Mouse (Mus musculus) embryo, embryonic 10 days (tissue): ENCODE measurements around the gene Supt3.

Experiments
- DNase-seq: peaks from one replicate; pipeline ENCODE4 v3.0.0-alpha.2; 2015; ENCODE audit warnings: low spot score

The Supt3 gene

DNA sequence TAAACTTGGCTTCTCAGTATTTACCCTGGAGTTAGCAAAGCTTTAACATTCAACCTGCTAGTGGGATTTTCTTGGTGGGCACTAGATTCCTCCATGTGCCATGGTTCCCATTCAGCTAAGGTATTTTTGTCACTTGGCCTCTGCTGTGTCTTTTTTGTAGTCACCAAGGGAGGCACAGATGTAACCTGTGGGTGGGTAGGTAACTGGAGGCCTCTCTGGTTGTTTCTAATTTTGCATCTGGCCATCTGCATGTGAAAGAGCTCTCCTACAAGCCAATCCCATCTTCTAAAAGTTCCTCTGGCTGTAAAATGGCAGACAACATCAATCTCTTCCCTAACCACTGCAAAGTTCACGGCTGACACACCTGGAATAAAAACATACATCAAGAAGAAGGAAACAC, 190.2 kb downstream of the Supt3 start:
- no peak for DNase-seq

DNA sequence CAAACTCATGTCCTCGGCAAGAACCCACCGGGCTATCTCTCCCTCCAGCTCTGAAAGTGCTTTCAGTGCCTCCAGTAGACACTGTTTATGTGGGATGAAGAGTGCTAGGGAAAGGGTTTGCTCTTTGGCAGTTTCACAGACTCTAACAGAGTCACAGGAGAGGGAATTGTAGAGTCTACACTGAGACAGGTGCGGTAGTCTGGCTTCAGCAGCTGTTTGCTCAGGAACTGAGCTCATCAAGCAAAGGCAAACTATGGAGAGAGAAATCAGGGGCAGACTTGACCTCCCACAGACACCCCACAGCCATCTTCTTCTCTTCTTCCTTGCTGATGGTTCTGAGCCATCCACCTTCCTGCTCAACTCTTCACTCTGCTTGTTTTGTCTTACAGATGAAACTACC, 193.3 kb downstream of the Supt3 start:
- DNase-seq, result no peak

DNA sequence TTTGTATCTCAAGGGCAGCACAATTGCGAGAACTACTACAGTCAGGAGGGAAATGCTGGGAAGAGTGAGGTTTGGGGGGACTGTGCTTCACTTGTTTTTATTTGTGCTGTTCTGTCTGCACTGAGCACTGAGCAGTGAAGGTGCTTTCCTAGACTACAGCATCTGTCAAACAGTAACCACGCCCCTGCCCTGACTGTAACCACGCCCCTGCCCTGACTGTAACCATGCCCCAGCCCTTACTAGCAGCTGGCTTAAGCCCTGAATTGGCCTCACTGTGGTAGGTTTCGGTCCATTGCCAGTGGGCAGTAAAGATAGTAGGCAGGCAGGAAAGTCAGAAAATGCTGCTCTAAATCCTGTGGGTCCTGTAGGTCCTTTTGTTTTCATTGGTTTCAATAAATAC, 196.5 kb downstream of the Supt3 start:
- DNase-seq, result peak; percentile 54

DNA sequence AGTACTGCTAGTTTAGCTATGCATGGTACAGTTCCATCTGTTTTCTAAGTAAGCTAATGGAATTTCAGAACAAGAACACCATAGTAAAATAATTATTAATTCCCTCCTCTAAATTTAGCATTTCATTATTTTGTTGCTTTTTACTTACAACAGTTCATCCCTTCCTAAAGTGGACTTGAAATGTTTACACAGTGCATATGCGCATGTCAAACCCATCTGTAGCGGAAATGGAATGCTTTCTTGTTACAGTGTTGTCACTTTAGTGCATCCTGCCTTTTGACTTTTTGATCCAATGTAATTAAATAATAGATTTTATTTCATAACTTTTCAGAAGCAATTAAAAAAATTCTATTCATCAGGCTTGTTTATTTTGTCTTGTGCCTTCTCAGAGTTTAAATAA, 200.7 kb downstream of the Supt3 start:
- DNase-seq, result no peak

DNA sequence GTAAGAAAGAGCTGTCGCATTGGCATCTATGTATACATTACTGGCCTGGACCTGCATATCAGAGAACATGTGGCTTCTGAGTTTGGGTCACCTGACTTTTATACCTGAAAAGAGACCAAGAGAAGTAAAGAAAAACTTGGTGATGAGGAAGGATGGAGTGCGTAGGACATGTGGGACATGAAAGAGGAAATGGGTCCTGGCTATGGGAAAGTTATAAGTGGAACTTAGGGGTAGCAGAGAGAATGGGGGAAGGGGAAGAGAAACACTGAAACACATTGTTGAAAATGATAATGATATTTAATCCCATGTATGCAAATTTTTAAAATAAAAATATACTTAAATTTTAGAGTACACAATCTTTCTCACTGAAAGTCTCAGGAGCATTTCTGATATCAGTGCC, 211.0 kb downstream of the Supt3 start:
- no peak for DNase-seq

DNA sequence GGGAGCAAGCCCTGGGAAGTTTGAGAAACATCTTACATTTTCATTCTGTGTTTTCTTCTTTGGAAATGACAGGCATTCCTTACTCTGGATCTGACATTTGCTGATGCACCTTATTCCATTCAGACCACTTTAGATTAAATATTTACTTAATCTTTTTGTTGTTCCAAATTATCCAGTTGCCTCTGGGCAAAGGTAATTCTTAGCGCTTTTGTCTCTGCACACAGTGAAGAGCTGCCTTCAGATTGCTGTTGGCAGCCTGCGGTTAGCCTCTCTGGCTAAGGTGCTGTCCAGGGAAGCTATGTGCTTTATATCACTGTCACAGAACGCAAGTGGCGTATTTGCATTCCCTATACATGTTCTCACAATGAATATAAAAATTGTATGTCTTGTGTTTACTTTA, 226.4 kb downstream of the Supt3 start:
- DNase-seq, result no peak

DNA sequence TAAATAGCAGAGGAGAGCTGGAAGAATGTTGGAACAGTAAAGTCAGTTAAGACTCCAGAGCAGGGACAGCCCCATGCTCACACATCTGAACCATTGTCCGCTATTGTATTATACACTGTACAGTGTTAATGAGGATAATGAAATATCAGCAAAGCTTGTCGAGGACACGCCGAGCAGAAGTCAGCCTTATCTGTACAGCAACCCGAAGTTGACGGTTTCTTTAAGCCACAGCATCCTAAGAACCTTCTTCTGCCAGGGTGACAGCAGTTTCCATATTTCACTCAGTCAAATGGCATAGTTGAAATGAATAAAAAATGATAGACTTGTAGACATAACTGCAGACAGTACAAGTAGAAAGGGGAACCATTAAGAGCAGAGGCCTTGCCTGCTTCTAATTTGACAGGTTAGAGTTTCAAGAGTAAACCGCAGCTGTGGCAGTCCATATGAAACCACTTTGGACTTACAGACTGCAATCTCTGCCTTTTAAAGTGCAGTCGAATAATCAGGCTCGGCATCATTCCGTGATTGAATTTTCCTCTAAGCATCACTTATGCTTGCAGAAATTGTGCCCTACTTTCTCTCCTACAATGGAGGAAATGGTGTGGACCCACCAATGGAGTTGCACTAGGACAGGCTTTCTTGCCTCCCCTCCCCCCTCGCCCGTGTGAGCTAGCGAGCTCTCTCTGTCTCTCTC, 227.7 kb downstream of the Supt3 start:
- DNase-seq, result no peak

DNA sequence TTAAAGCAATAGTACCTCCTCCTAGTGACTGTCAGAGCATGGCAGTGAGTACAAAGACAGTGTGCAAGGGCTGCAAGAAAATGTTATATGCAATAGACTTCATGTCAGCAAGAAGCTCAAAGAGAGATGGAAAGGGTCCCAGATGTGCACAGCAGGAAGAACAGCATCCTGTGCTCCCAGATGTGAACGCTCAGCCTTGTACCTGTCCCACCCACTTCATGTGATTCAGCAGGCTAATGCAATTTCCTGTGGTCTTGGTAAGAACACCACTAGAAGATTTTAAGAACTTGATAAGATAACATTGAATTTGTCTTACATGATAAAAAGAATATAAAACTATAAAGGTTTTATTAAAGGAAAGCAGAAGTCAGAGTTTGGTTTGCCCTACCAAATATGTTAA, 230.5 kb downstream of the Supt3 start:
- no peak for DNase-seq

DNA sequence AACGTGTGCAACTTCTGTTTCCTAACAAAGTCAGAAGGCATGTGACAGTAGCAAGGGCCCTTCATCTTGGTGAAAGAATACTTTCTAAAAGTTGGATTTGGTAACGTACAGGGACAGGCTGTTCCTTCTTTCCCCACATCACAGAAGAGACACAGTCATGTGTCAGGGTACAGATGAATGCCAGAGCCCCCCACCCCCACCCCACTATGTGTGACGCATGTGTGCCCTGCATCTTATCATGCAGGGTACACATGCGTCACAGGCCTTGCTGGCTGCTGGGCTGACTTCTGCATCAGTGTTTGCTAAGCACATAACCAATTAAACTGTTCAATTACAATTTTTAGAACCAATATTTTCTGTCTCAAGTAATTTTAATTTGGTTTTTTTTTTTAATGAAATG, 231.7 kb downstream of the Supt3 start:
- no peak for DNase-seq

DNA sequence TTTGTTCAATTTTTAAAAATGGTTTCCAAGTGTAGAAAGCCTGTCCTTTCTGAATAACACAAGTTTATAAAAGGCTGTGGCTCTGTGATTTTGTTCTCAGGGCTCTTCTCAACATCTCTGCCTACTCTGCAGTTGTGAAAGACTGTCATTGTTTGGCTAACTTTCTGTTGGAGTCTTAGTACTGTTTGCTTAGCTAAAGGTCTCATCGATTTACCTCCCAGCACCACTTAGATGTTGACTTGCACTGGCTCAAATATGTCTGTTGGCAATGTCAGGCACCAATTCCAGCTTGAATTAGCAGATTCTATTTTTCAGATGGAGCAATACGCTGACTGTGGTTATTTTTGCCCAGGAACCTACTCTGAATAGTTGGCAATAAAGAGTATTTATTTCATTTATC, 233.5 kb downstream of the Supt3 start:
- no peak for DNase-seq

DNA sequence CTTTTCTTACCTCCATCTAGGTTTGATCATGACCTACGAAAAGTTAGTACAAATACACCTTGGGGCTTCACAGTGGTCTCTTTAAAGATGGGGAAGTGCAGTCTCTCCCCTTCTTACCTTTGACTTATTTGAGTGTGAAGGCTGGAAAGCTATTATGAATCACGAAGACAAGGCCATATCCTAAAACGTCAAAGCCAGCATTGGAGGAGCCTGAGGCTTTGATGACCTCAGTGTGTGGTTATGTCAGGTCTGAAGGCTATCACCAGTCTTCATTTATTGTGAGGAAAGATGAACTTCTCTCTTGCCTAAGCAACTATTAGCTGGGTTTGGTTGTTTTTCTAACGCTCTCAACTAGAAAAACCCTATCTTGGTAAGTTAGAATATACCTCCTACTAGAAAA, 239.8 kb downstream of the Supt3 start:
- DNase-seq, result no peak

DNA sequence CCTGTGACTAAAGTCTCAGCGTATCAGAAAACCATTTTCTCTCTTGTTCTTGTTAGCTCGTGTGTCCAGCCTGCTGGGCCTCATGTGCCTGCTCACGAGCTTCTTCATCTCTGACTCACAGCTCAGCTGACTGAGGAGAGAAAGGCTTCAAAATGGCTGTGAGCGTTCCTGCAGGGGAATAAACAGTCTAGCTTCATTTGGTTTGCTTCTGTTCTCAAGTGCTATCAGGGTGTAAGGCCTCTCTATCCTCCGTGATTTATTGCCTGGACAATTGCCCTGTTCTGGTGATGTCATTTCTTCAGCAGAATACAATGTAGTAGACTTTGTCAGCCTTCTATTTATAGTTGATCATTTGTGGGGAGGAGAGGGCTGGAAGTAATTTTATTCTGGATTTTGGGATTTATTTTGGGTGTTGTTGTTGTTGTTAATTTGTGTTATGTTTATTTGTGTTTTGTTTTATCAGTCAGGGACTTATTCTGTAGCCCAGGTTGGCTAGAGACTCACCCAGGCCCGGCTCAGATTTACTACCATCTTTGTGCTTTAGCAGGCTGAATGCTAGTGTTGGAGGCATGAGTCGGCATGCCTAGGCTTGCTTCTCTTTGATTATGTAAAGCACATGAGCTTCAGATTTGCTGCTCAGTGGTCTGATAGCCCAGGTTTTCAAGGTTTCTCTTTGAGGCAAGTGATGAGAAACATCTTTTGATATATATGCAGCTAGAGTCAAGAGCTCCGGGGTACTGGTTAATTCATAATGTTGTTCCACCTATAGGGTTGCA, 243.4 kb downstream of the Supt3 start:
- no peak for DNase-seq

DNA sequence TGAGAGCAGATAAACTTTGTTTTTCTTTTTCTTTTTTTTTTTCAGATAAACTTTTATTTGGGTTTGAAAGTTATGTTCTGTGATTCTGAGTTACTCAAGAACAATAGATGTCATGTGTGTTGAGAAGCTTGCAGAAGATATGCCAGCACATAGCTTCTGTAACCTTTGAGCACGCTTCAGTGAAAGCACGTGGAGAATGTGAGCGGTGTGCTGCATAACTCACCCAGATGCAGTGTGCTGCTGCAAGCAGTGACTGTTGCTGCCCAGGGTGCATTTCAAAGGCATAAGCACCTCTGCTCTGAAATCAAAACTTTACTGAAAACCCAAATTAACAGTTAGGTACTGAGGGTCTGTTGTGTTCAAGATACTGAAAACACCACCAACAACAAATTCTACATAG, 251.5 kb downstream of the Supt3 start:
- no peak for DNase-seq

DNA sequence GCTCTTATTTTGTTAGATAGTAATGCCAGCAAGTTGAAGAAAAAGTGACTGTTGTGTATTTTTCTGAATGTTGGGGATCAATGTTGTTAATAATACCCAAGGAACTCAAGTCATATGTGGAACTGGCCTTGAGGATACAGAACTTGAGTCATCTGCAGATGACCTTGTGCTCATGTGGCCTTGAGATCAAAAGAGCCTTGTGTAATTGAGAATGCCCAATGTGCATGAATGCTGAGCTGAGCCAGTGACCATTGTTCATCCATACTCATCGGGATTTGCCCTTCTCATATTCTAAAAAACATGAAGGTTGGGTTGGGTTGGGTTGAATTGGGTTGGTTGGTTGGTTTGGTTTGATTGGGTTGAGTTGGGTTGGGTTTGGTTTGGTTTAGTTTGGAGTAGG, 252.2 kb downstream of the Supt3 start:
- no peak for DNase-seq

DNA sequence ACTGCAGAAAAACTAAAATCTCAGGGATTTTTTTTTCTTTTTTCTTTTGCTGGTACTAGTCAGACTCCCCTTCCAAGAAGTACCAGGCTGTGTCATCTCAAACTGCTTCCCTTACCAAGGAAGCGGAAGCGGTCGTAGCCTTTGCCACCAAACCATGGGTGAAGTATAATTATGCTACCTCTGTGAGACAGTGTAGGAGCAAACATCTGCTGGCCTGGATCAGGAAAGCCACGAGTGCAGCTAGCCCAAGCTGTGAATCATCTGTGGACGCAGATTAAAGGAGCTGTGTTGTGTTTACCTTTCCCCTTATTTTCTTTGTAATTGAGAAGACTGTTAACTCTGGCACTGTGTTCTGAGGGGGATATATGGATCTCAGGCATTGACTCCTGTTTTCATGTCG, 255.3 kb downstream of the Supt3 start:
- DNase-seq, result no peak

DNA sequence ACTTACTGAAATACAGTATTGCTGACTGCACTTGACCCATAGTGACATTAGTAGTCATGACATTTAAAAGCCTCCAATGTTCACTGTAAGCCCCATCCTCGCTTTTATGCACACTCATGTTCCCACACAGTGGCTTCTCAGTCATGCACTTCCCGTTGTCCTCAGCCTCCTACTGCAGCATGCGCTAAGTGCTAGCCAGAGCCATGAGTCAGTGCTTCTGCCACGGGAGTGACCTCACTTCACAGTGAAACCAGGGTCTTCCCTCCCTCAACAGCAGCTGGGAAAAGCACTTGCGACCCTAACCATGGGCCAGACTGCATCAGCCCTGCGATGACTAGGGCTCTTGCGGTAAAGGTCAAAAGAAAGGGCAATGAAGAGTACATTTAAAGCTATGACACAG, 256.7 kb downstream of the Supt3 start:
- peak; percentile 55 for DNase-seq

DNA sequence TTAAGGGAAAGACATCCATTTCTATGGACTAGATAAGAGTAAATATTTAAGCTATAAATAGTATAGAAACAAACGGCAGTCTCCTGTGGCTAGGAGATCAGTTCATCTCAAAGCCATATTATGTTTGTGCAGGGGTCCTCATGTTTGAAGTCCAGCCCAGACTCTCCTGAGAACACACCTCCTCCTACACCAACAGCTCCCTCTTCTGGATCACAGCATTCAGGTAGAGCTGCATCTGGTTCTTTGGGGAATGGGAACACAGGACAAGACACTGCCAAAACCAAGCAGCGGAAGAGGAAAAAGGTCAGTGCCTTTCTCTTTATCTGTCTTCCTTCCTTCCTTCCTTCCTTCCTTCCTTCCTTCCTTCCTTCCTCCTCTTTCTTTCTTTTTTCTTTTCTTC, 264.1 kb downstream of the Supt3 start:
- DNase-seq, result no peak

DNA sequence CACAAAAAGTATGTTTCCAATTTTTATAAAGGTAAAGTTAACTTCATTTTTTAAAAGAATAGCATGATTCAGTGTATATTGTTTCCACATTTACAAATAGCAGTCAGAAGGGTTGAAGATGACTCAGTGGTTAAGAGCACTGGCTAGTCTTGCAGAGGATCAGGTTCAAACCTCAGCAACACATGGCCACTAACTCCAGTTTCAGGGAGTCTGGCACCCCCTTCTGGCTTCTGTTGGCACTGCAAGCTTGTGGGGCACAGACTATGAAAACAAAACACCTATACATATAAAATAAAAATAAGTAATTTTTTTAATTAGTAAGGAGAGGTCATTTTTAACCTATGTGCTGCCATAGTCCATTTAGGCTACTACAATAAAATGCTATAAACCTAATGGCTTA, 268.9 kb downstream of the Supt3 start:
- no peak for DNase-seq

DNA sequence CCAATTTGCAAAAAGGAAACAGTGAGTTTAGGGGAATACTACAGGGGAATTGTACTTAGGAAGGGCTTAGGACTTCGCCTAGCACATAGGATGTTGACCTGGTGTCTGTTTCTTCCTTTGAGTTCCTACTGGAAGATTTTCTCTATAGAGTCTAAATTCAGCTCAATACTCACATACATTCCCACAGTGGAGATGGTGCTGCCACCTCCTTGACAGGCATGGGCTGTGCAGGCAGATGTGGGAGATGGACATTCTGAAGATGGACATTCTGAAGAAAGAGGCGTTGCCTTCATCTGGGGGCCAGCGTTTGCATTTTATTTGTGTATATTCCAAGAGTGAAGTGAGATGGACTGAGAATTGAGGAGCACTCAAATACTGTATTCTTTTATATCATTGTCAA, 269.6 kb downstream of the Supt3 start:
- no peak for DNase-seq

DNA sequence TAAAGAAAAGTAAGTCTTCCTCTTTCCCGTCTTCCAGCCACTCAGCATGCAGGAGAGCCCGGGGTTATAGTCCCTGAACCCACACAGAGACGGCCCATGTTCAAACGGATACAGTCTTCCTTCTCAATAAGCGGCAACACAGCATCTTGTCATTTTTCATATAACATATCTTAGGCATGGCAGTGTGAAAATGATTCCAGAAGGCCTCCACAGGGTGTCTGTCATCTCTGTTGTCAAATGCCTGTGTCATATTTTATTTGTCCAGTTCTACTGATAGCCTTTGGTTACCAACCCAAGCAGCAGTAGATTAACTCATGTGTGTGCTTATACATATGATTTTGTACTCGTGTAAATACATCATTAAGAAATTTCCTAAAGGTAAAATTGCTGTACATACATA, 270.3 kb downstream of the Supt3 start:
- no peak for DNase-seq

DNA sequence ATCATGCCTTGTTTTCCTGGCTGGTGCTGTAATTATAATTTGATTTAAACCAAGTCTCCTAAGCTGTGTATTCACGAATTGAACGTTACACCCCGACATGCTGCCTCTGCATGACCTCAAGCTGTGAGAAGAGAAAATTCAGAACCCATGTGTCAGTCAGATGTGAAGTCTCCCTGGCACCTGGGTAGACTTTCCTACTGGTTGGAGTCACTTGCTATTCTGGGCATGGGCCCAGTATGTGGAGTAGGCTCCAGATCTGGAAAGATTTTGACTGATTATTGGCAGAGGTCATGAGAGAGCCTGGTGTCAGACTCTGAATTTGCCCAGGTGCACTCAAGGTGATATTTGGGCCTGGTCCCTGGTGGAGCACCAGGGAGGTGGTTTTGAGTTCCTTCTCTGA, 275.0 kb downstream of the Supt3 start:
- DNase-seq, result no peak

DNA sequence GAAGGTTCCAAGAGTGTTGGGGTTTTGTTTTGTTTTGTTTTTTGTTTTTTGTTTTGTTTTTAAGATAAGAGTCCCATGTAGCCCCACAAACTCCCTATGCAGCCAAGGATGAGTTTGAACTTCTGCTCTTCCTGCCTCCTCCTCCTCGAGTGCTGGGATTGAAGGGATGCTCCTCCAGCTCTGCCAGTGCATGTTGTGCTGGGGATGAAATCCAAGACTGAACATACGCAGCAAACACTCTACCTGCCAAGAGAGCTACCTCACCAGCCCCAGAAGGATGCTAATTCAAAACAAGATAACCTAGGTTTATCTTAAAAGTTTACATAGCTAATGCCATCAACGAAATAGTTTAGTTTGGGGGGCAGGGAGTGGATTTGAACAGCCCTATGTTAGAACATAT, 276.4 kb downstream of the Supt3 start:
- DNase-seq, result no peak

DNA sequence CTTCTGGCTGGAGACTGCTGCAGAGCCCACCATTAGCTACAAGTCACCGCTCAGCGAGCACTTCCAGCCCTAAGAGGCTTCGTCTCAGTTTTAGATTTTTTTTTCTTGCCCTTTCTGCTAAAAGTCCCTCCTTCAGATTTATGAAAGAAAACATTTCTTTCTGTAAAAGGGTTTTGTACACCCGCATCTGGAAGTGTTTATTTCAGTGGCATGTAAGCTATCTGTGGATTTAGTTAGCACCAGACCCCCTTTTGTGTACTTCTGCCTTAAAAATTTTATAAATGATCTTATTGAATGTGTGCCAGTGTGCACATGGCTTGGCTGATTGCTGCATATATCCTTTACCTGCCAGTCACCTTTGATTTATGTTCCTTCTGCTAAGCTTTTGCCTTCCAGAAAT, 277.6 kb downstream of the Supt3 start:
- DNase-seq, result no peak

DNA sequence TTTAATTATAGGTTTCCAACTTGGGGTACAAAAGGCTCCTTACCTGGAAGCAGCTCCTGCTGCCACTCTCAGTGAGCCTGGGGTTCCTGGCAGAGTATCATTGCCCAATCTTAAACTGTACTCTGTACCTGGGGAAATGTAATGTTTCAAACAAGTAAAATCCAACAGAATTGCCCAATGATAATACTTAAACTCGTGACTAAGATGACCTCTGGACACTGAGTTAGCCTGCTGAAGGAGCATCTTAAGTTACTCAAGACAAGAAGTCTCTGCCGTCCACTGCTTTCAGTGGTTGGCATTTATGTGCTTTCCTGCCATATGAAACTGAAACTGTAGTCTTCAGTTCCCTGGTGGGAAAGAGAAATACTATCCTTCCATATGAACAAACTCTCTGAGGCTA, 279.9 kb downstream of the Supt3 start:
- DNase-seq, result no peak
